Mouse (Mus musculus): ENCODE results near the gene Tnfrsf1b.

Tnfrsf1b gene

DNA sequence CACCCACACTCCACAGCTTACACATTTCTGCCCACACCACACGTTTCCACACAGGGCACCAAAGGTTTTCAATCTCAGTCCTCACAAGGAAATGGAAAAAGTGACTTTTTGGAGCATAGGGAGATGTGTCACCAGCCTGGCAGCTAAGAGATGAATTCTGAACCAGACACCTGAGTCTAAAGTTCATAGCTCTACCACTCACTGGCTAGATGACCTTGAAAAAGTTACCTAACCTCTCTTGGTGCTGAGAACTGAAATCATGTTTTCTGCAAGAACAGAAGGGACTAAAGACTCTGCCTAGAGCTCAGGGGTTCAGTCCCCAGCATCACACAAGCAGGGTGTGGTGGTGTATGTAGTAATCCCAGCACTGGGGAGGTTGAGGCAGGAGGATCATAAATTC lies 26.7 kb downstream of the Tnfrsf1b start:
- no peak for DNase-seq (ENCODE audit: low read depth, low spot score)

- DNase-seq (ENCODE audit: low read depth, low spot score): peak; percentile 71
Observed at GRCm38 (mm10) chr4:145219240-145219985, 27.3 kb downstream of the Tnfrsf1b start.

DNA sequence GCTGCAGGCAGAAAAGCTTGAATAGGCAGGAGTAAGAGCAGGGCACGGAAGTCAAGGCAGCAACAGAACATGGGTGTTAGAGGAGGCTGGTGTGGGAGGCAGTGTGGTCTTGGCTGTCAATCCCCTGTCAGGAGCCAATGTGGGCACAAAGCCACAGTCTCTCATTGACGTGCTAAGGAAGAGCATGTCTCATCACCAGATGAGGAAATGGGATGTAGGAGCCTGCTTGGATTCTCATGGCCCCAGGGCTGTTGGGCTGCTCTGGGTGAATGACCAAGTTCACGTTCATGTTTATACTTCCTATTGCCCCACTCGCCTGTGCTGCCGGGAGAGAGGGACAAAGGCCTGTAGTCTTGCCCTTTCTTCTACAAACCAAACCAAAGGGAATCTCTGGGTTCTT lies 28.8 kb downstream of the Tnfrsf1b start:
- no peak for DNase-seq (ENCODE audit: low read depth, low spot score)

GRCm38 (mm10) chr4:145217046-145217445 lies 29.6 kb downstream of the Tnfrsf1b start:
- DNase-seq (ENCODE audit: low read depth, low spot score): no peak

- DNase-seq (ENCODE audit: low read depth, low spot score): no peak
Observed at GRCm38 (mm10) chr4:145215396-145215795, 31.3 kb downstream of the Tnfrsf1b start.

GRCm38 (mm10) chr4:145214786-145215174 lies 31.9 kb downstream of the Tnfrsf1b start:
- DNase-seq (ENCODE audit: low read depth, low spot score): peak; percentile 79

GRCm38 (mm10) chr4:145213999-145214785 lies 32.5 kb downstream of the Tnfrsf1b start:
- DNase-seq (ENCODE audit: low read depth, low spot score): peak; percentile 97

DNA sequence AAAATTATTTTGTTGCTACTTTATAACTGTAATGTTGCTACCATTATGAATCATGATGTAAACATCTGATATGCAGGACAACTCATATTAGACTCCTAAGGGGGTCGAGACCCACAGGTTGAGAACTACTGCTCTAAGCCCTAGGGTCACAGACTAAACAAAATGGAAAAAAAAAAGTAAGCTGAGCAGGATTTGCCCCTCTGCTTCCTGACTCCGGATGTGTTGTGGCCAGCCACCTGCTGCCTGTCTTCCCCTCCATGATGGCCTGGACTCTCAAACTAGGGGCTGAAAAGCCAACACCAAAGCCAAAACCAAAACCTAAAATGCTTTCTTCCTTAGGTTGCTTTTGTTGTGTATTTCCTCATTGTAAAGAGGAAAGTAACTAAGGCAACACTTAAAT lies 35.6 kb downstream of the Tnfrsf1b start:
- peak; percentile 38 for DNase-seq (ENCODE audit: low read depth, low spot score)

DNA sequence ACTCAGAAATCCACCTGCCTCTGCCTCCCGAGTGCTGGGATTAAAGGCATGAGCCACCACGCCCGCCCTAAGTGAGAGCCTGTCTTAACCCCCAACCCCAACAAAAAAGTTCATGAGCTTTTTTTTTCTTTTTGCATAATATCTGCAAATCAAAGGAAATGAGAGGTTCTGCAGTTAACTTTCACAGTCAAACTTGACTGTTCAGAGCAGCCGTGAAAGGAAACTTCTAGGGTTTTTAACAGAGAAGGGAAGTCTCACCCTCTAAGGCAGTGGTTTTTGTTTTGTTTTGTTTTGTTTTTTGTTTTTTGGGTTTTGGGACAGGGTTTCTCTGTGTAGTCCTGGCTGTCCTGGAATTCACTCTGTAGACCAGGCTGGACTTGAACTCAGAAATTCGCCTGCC lies 36.1 kb downstream of the Tnfrsf1b start:
- DNase-seq (ENCODE audit: low read depth, low spot score): no peak

DNA sequence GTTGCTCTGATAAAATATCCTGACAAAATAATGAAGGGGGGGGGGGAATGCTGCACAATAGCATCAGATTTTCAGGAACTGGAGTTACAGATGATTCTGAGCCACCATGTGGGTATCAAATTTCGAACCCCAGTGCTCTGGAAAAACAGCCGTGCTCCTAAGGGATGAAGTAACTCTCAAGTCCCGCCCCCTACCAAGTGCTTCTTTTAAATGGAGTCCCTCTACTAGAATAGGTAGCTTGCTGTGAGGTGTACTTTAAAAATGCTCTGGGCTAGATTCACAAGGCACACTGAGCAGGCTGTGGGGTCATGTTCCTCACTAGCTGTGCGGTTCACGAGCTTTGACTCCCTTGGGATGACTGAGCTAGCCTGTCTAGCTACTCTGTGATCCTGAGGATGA lies 37.0 kb downstream of the Tnfrsf1b start:
- DNase-seq (ENCODE audit: low read depth, low spot score): peak; percentile 91

DNA sequence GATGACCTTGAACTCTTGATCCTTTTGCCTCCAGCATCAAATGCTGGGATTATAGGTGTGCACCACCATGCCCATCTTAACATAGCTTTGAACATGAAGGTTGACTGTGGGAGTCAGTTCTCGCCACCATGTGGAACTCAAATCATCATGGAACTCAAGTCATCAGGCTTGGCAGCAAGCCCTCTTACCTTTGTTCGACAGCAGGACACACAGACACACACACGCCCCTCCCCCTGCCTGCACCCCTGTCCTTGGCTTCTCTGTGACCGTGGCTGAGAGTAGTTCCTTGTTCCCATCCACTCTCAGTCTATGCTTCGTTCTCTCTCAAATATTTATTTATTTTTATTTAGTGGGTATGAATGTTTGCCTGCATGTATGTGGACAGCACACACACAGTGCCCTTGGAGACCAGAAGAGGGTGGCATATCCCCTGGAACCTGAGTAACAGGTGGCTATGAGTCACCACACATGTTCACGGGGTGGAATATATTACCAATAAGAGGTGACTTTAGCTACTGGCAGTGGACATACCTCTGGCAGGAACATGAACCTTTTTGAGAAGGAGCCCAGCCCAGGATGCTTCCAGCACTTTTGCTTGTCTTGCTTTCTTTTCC lies 37.5 kb downstream of the Tnfrsf1b start:
- peak; percentile 54 for DNase-seq (ENCODE audit: low read depth, low spot score)

DNA sequence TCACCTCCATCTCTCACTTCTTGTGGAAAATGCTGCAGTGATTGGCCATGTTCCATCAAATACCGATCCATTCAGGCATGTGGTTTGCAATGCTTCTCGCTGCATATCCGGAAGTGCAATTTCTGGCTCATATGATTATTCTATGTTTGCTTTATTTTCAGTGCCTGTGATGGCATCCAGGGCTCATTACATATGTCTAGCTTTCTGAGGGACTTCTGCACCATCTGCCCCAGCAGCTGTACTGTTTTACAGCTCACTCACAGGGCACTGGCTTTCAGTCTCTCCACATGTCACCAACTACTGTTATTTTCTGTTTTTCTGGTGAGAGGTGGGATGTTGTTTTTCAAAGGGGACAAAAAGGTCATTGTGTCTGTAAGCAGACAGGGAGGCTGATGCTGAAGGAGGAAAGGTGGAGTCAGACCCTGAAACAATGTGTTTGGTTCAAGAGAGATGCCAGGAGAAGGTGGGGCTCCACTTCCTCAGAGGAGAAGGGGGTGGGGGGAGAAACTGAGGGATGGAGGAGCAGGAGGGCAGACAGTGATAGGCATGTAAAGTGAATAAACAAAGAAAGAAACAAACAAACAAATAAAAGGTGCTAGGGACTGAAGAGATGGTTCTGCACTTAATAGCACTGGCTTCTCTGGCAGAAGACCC lies 38.8 kb downstream of the Tnfrsf1b start:
- peak; percentile 89 for DNase-seq (ENCODE audit: low read depth, low spot score)

DNA sequence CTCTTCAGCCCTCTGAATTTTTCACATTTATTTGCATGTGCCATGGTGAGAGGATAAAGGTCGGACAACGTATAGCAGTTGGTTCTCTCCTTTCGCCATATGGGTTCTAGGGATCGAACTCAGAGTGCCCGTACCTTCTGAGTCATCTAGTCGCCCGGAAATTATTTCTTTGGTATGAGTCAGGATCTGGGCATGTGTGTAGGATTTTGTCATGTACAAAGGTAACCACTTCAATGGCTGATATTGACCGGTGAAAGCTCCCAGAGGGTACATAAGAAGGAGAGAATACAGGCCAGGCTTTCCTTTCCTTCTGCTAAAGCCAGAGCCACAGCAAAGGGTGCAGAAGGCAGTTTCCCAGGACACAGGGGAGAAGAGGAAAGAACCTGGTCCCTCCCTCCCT lies 41.9 kb downstream of the Tnfrsf1b start:
- DNase-seq (ENCODE audit: low read depth, low spot score): no peak

DNA sequence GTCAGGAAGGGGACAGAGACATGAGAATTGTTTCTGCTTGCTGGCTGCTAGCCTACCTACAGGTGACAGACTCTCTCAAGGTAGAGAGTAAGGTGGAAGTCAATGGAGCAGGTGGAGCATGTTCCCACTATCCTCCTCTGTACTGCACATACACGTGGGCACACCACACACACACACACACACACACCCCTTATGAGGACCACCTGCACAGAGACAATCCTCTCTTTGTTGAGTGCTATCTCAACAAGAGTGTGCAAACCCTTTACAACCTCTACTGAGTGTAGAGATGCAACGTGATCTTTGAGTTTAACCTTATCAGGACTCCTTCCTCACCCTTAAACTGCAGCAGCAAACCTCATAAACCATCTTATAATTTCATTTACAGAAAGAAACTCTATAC lies 43.4 kb downstream of the Tnfrsf1b start:
- no peak for DNase-seq (ENCODE audit: low read depth, low spot score)

GRCm38 (mm10) chr4:145201424-145201823 lies 45.2 kb downstream of the Tnfrsf1b start:
- DNase-seq (ENCODE audit: low read depth, low spot score): no peak

DNA sequence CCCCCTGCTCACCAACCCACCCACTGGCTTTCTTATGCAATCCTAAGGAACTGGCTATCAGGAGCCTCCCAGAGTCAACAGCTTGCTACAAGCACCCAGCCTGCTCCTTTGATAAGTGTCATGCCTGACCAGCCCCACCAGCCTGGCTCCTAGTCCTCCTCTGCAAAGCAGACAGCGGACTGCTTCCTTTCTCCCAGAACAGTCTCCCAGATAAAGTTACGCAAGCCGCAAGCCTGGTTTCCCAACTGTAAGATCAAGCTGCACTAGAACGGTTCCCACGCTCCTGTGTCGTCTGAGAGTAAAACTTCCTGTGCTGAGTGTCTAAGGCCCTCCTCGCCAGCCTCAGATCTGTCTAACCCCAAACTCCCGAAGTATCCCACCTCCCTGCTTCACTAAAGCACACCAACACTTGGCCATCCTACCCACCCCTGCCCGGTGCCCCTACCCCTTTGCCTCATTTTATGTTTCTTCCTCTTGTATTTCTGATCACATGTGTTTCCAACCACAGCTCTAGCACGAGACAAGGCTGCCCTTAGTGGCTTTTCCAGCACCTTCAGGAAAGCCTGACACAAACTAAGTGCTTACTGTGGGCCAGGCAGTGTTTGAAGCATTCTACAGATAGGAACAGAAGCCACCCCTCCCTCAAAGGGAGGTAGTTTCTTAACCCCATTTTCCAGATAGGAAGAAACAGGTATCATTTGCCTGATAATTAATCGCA lies 46.5 kb downstream of the Tnfrsf1b start:
- peak; percentile 31 for DNase-seq (ENCODE audit: low read depth, low spot score)

GRCm38 (mm10) chr4:145196586-145196985 lies 50.1 kb downstream of the Tnfrsf1b start:
- peak; percentile 78 for DNase-seq (ENCODE audit: low read depth, low spot score)

GRCm38 (mm10) chr4:145195172-145195571 lies 51.5 kb downstream of the Tnfrsf1b start:
- no peak for DNase-seq (ENCODE audit: low read depth, low spot score)

DNA sequence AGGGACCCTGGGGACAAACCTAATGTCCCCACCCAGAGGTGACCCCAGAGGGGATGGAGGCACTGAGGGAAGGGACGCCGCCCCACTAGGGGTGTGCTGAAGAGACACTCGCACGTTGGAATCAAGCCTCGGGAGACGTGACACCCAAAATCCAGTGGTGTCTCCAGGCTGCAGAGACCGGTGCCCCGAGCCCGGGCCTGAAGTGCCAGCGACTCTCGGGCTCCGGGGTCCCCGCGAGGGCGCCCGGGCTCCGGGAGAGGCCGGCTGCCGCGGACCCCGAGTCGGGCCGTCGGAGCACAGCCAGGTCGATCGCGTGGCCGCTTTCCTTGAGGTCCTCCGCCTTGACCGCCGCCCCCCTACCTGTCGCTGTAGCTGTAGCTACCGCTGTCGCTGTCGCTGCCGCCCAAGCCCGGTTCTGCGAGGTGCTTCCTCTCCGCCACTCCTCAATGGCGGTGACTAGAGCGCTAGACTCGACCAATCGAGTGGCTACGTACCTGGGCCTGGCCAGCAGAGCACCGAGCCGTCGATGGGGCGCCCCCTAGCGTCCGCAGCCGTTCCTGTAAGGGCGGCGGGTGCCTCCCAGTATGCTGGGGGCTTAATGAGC lies 52.0 kb downstream of the Tnfrsf1b start, which contains the start of gene Vps13d:
Gene Vps13d, minus strand, starts transcription at position 447 of the 604 bp plus-strand sequence.
- DNase-seq (ENCODE audit: low read depth, low spot score): peak; percentile 95

DNA sequence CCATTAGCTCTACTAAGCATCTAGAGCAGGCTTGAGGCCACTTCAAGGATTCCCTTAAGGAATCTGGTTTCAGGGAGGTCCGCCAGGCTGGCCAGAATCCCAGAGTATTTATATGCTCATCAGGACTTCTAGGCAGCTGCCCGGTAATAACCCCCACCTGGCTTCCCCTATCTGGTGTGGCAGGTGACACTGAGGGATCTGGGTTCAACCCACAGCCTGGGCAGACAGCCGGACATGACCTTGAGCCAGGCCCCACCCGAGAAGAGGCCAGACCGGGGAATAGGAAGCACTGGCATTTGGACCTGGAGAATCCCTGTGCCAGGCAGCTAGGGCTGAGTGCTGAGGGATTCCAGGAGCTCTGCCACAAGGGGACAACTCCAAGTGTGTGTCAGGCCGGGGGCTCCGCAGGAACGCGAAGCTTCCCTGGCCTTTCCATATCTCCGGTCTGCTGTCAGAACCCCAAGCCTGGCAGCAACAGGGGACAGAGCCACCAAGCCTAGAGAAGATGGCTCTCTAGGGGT lies 52.6 kb downstream of the Tnfrsf1b start:
- peak; percentile 47 for DNase-seq (ENCODE audit: low read depth, low spot score)

GRCm38 (mm10) chr4:145193406-145193805 lies 53.3 kb downstream of the Tnfrsf1b start:
- no peak for DNase-seq (ENCODE audit: low read depth, low spot score)

All from R1 (cell line).